Mouse (Mus musculus): ENCODE results near the gene Hck. TPM values are rescaled to one million over a fixed set of nuclear protein-coding genes. Genes with fewer than 3 reads are reported as not detected.

The Hck gene
- polyA plus RNA-seq, 1 experiment from 2014 or later = 6.6 TPM

- Histone ChIP-seq H3K9ac (replicated peaks; ENCODE audit: low read length) (no peak overlapping the region), H3K4me3 (ENCODE audit: low read length) (no peak overlapping the region), H3K9me3 (ENCODE audit: low read length) (no peaks in the 10 kb centered on the region), H3K27me3 (ENCODE audit: insufficient read depth, low read length) (peaks cover 39% of the 10 kb centered on the region), H3K4me1 (ENCODE audit: insufficient read depth, low read length) (peaks cover 13% of the 10 kb centered on the region), H3K36me3 (ENCODE audit: insufficient read depth, low read length) (no peaks in the 10 kb centered on the region), H3K27ac (ENCODE audit: low read length) (no peak overlapping the region), H3K4me2 (replicated peaks; ENCODE audit: low read depth, low read length) (no peak overlapping the region)
- no peak for ATAC-seq (ENCODE audit: low FRiP score, low TSS enrichment)
- 84% methylated on average over 10 of the region's 10 CpGs for WGBS
Measured at GRCm38 (mm10) chr2:153074651-153075050, 33.6 kb upstream of the Hck start.

GRCm38 (mm10) chr2:153075961-153076360, 32.3 kb upstream of the Hck start:
- no peak overlapping the region for H3K27ac ChIP-seq (ENCODE audit: low read length)
- H3K9me3 ChIP-seq (ENCODE audit: low read length) = no peaks in the 10 kb centered on the region
- no peak overlapping the region for H3K4me2 ChIP-seq (replicated peaks; ENCODE audit: low read depth, low read length)
- no peak overlapping the region for H3K4me3 ChIP-seq (ENCODE audit: low read length)
- H3K4me1 ChIP-seq (ENCODE audit: insufficient read depth, low read length) = peaks cover 13% of the 10 kb centered on the region
- no peak for ATAC-seq (ENCODE audit: low FRiP score, low TSS enrichment)
- no peaks in the 10 kb centered on the region for H3K36me3 ChIP-seq (ENCODE audit: insufficient read depth, low read length)
- no peak overlapping the region for H3K9ac ChIP-seq (replicated peaks; ENCODE audit: low read length)
- peaks cover 29% of the 10 kb centered on the region for H3K27me3 ChIP-seq (ENCODE audit: insufficient read depth, low read length)
- WGBS = 36% methylated on average over 2 of the region's 2 CpGs

DNA sequence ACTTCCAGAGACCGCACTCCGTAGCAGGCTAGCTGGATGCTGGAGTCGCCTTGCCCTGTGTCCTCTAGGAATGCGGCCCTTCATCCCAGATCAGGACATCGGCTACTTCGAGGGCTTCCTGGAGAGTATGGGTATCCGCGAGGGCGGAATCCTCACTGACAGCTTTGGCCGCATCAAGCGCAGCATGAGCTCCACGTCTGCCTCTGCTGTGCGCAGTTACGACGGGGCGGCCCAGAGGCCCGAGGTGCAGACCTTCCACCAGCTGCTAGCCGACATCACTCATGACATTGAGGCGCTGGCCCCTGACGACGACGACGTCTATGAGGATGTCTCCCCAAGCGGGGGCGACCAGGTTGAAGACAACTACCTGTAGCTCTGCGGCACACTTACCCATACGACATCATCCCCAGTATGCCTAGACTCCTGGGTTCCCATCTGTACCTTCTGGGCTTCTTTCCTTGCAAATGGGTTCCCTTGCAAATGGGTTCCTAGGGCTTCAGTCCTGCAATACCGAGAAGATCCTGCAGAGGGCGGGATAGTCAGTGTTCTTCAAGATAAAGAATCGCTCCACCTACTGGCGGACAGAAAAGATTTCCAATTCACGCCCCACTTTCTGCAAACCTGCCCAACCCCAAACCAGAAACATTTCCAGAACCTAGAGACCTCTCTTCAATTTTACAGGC, 27.3 kb upstream of the Hck start:
- H3K4me3 ChIP-seq (ENCODE audit: low read length) = no peak overlapping the region
- H3K36me3 ChIP-seq (ENCODE audit: insufficient read depth, low read length) = no peaks in the 10 kb centered on the region
- 33% methylated on average over 32 of the region's 32 CpGs for WGBS
- ATAC-seq (ENCODE audit: low FRiP score, low TSS enrichment) = no peak
- H3K27ac ChIP-seq (ENCODE audit: low read length) = no peak overlapping the region
- H3K9ac ChIP-seq (replicated peaks; ENCODE audit: low read length) = no peak overlapping the region
- no peaks in the 10 kb centered on the region for H3K27me3 ChIP-seq (ENCODE audit: insufficient read depth, low read length)
- H3K9me3 ChIP-seq (ENCODE audit: low read length) = no peaks in the 10 kb centered on the region
- H3K4me2 ChIP-seq (replicated peaks; ENCODE audit: low read depth, low read length) = no peak overlapping the region
- H3K4me1 ChIP-seq (ENCODE audit: insufficient read depth, low read length) = 0 out of 2 replicates have a peak, but pooled peaks cover 4% of the 10 kb centered on the region

GRCm38 (mm10) chr2:153081866-153082265, 26.4 kb upstream of the Hck start:
- Histone ChIP-seq H3K27ac (ENCODE audit: low read length) (no peak overlapping the region), H3K4me2 (replicated peaks; ENCODE audit: low read depth, low read length) (no peak overlapping the region), H3K27me3 (ENCODE audit: insufficient read depth, low read length) (no peaks in the 10 kb centered on the region), H3K9me3 (ENCODE audit: low read length) (no peaks in the 10 kb centered on the region), H3K36me3 (ENCODE audit: insufficient read depth, low read length) (no peaks in the 10 kb centered on the region), H3K4me1 (ENCODE audit: insufficient read depth, low read length) (no peaks in the 10 kb centered on the region), H3K9ac (replicated peaks; ENCODE audit: low read length) (no peak overlapping the region), H3K4me3 (ENCODE audit: low read length) (no peak overlapping the region)
- ATAC-seq (ENCODE audit: low FRiP score, low TSS enrichment) = no peak
- 73% methylated on average over 6 of the region's 6 CpGs for WGBS

- Histone ChIP-seq H3K36me3 (ENCODE audit: insufficient read depth, low read length) (no peaks in the 10 kb centered on the region), H3K4me2 (replicated peaks; ENCODE audit: low read depth, low read length) (no peak overlapping the region), H3K9ac (replicated peaks; ENCODE audit: low read length) (no peak overlapping the region), H3K27ac (ENCODE audit: low read length) (no peak overlapping the region), H3K27me3 (ENCODE audit: insufficient read depth, low read length) (no peaks in the 10 kb centered on the region), H3K4me3 (ENCODE audit: low read length) (no peak overlapping the region), H3K9me3 (ENCODE audit: low read length) (no peaks in the 10 kb centered on the region), H3K4me1 (ENCODE audit: insufficient read depth, low read length) (no peaks in the 10 kb centered on the region)
- no peak for ATAC-seq (ENCODE audit: low FRiP score, low TSS enrichment)
- WGBS = 88% methylated on average over 8 of the region's 8 CpGs
Measured at GRCm38 (mm10) chr2:153083275-153083674, 25.0 kb upstream of the Hck start.

- no peaks in the 10 kb centered on the region for H3K27me3 ChIP-seq (ENCODE audit: insufficient read depth, low read length)
- no peak overlapping the region for H3K4me3 ChIP-seq (ENCODE audit: low read length)
- no peaks in the 10 kb centered on the region for H3K36me3 ChIP-seq (ENCODE audit: insufficient read depth, low read length)
- H3K9me3 ChIP-seq (ENCODE audit: low read length) = no peaks in the 10 kb centered on the region
- no peaks in the 10 kb centered on the region for H3K4me1 ChIP-seq (ENCODE audit: insufficient read depth, low read length)
- no peak for ATAC-seq (ENCODE audit: low FRiP score, low TSS enrichment)
- 67% methylated on average over 4 of the region's 4 CpGs for WGBS
- no peak overlapping the region for H3K27ac ChIP-seq (ENCODE audit: low read length)
- no peak overlapping the region for H3K9ac ChIP-seq (replicated peaks; ENCODE audit: low read length)
- H3K4me2 ChIP-seq (replicated peaks; ENCODE audit: low read depth, low read length) = no peak overlapping the region
Measured at GRCm38 (mm10) chr2:153083824-153084223, 24.4 kb upstream of the Hck start.

DNA sequence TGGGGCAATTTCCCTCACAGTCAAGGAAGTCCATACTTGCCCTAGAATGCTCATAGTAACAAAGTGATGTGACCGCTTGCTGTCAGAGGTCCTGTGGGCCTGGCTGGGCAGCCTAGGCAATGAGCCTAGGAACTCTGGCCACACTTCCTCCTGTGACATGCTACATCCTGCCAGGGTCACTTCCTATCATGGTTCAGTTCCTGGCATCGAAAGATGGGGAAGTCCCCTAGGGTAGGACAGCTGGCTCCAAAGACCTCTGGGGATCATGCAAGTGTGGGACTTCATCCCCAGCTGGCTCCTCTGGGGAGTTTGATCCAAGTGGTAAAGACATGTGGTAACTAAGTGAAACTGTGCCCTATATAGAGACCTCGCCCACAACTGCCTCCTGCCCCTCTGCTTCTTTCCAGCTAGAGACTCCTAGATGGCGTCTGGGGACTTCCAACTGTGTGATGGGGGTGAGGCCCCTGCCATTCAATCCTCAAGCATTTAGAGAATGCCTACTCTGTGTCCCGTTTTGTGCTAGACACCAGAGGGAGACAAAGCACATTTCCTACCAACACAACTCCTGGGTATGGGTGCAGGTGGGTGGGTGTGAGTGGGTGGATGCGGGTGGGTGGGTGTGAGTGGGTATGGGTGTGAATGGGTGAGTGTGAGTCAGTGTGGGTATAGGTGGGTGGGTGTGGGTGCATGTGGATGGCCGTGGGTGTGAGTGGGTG, 23.8 kb upstream of the Hck start:
- H3K27ac ChIP-seq (ENCODE audit: low read length) = no peak overlapping the region
- H3K9me3 ChIP-seq (ENCODE audit: low read length) = no peaks in the 10 kb centered on the region
- no peak overlapping the region for H3K4me3 ChIP-seq (ENCODE audit: low read length)
- WGBS = 60% methylated on average over 7 of the region's 7 CpGs
- no peaks in the 10 kb centered on the region for H3K4me1 ChIP-seq (ENCODE audit: insufficient read depth, low read length)
- H3K27me3 ChIP-seq (ENCODE audit: insufficient read depth, low read length) = no peaks in the 10 kb centered on the region
- no peak for ATAC-seq (ENCODE audit: low FRiP score, low TSS enrichment)
- H3K9ac ChIP-seq (replicated peaks; ENCODE audit: low read length) = no peak overlapping the region
- H3K36me3 ChIP-seq (ENCODE audit: insufficient read depth, low read length) = no peaks in the 10 kb centered on the region
- H3K4me2 ChIP-seq (replicated peaks; ENCODE audit: low read depth, low read length) = no peak overlapping the region

DNA sequence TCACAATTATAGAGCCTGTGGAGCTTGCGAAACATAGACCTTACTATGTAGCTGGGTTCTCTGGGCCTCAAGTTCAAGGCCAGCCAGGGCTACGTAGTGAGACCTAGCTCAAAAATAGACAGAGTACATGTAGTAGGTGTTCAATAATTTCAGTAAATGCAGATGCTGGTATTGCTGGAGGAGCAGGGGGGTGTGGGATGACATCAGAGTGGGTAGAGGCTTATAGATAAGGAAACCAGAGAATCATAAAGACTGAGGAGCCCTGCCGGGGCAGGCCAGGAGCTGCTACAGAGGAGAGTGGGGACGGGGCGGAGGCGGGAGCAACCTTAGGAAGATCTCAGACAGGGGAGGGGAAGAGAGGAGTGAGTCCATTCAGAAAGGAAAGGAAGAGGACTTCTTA, 22.7 kb upstream of the Hck start:
- ATAC-seq (ENCODE audit: low FRiP score, low TSS enrichment) = no peak
- Histone ChIP-seq H3K4me1 (ENCODE audit: insufficient read depth, low read length) (peaks cover 3% of the 10 kb centered on the region; the same call in 1 of the 2 replicates), H3K27ac (ENCODE audit: low read length) (no peak overlapping the region), H3K9me3 (ENCODE audit: low read length) (no peaks in the 10 kb centered on the region), H3K4me2 (replicated peaks; ENCODE audit: low read depth, low read length) (no peak overlapping the region), H3K9ac (replicated peaks; ENCODE audit: low read length) (no peak overlapping the region), H3K27me3 (ENCODE audit: insufficient read depth, low read length) (no peaks in the 10 kb centered on the region), H3K4me3 (ENCODE audit: low read length) (no peak overlapping the region), H3K36me3 (ENCODE audit: insufficient read depth, low read length) (no peaks in the 10 kb centered on the region)
- WGBS = 82% methylated on average over 6 of the region's 6 CpGs

- Histone ChIP-seq H3K9ac (replicated peaks; ENCODE audit: low read length) (no peak overlapping the region), H3K36me3 (ENCODE audit: insufficient read depth, low read length) (no peaks in the 10 kb centered on the region), H3K4me2 (replicated peaks; ENCODE audit: low read depth, low read length) (no peak overlapping the region), H3K9me3 (ENCODE audit: low read length) (no peaks in the 10 kb centered on the region), H3K27me3 (ENCODE audit: insufficient read depth, low read length) (no peaks in the 10 kb centered on the region), H3K4me3 (ENCODE audit: low read length) (no peak overlapping the region), H3K27ac (ENCODE audit: low read length) (no peak overlapping the region), H3K4me1 (ENCODE audit: insufficient read depth, low read length) (peaks cover 5% of the 10 kb centered on the region; the same call in 1 of the 2 replicates)
- 82% methylated on average over 4 of the region's 4 CpGs for WGBS
- no peak for ATAC-seq (ENCODE audit: low FRiP score, low TSS enrichment)
Measured at GRCm38 (mm10) chr2:153086166-153086565, 22.1 kb upstream of the Hck start.

DNA sequence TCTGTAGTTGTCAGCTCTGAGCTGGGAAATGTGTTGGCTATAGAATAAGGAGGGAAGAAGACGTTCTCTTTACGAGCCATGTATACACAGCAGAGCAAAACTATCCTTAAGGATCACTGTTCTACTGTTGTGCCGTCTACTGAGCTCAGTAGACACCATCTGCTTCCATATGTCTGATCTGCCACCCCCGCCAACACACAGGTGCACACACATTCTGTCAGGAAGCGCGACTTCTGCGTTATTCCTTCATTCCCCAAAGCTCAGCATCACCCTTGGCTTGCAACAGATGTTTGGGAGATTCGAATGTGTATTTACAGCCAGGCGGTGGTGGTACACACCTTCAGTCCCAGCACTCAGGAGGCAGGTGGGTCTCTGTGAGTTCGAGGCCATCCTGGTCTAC, 21.2 kb upstream of the Hck start:
- no peak overlapping the region for H3K4me3 ChIP-seq (ENCODE audit: low read length)
- H3K4me1 ChIP-seq (ENCODE audit: insufficient read depth, low read length) = peaks cover 5% of the 10 kb centered on the region; the same call in 1 of the 2 replicates
- ATAC-seq (ENCODE audit: low FRiP score, low TSS enrichment) = no peak
- H3K9me3 ChIP-seq (ENCODE audit: low read length) = no peaks in the 10 kb centered on the region
- no peaks in the 10 kb centered on the region for H3K36me3 ChIP-seq (ENCODE audit: insufficient read depth, low read length)
- no peaks in the 10 kb centered on the region for H3K27me3 ChIP-seq (ENCODE audit: insufficient read depth, low read length)
- H3K27ac ChIP-seq (ENCODE audit: low read length) = no peak overlapping the region
- H3K9ac ChIP-seq (replicated peaks; ENCODE audit: low read length) = no peak overlapping the region
- H3K4me2 ChIP-seq (replicated peaks; ENCODE audit: low read depth, low read length) = no peak overlapping the region
- WGBS = 88% methylated on average over 10 of the region's 10 CpGs
